Mouse (Mus musculus) c-Kit-positive CD71-positive TER-119-positive erythroid progenitor cells, embryonic 14.5 days (primary cell): ENCODE data around the gene Tgm6.
A peak's percentile ranks its signal among the peaks of the same experiment; 100 is the strongest.

ENCODE experiments used
- DNase-seq: peaks from one replicate; pipeline ENCODE4 v3.0.0-alpha.2; 2013; ENCODE audit warnings: low spot score

Gene Tgm6

DNA sequence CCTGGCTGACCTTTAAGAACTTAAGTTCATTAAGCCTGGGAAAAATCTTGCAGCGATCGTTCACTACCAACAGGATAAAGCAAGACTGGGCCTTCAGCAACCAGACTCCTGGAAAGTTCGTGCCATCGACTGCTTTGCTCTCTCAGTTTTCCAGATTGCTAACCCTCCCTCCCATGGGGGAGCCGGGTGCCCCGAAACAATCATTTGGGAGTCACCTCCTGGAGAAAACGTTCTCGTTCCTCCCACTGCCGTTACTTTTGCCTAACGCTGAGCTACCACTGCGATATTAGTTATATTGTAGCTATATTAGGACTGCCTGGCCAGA is 66.1 kb downstream of the Tgm6 start:
- no peak for DNase-seq

DNA sequence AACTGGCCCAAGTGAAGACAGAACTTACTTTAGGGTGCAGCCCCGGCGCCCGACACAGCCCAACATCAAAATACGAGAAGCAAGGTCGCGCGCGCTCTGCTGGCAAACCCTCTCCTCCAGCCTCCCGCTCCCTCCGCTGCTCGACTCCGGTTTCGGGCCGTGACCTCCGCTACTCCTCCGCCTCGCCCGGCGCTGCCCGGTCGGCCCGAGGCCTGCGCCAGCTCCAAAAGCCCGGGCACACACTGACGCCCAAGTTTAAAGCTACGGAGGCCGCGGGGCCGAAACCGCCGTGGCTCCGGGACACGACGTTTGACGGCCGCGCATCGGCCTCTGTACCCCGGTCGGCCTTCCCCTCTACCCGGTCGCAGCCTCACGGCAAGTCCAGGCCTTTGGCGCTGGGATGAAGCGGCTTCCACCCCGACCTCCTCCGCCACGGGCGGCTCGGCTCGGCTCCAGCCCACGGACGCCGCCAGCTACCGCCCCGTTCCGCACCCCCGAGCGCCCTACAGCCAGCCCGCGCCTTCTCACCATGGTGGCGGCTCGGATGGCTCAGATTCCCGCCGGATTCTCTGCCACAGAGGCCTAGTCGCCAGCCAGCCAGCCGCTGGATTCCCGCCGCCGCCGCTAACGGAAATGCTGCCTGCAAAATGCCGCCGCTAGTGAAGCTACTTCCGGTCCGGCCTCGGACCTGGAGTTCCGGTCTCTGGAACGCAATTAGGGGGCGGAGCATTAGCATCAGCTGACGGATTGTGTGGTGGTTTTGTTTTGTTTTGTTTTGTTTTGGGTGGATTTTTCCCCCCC is 66.7 kb downstream of the Tgm6 start, which contains the start of gene Snrpb:
Gene Snrpb (minus strand): TSS at position 698 of the 801 bp plus-strand sequence.
- DNase-seq, result peak; percentile 88

DNA sequence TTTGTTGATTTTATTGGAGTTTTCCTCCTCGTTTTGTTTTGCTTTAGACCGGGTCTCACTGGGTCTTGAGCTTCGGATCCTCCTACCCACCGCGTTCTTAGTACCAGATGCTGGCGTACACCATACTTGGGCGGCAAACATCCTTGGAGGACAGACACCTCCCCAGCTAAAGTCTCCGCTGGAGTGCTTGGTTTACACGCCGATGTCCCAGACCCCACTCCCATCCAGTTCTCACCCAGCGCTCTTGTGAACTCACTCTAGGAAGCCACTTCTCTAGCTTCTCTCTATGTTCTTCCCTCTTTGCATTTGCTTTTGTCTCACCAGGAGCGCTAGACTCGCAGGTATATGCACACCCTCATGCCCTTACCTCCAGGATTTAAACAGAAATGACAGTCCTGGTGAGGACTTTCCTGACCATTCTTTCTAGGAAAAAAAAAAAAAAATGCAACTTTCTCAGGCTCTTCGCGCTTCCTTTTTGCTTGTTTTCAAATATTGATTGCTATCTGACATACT is 67.3 kb downstream of the Tgm6 start:
- DNase-seq, result peak; percentile 7

DNA sequence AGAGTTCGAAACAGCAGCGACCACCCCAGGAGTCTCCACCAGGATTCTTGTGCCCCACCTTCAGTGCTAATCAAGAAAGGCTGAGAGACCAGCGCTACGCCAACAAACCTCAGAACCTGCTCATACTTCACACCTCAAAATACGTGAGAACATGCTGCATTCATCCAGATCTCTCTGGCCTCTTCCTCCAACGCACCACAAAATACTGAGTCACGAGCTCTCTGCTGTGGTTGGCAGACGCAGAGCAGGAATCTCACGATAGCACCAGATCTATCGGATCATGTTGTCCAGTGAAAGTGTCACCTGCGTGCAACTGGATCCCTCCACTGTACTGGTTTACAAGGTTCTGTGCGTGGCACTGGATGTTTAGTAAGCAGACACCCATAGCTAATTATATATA is 76.2 kb downstream of the Tgm6 start:
- no peak for DNase-seq

DNA sequence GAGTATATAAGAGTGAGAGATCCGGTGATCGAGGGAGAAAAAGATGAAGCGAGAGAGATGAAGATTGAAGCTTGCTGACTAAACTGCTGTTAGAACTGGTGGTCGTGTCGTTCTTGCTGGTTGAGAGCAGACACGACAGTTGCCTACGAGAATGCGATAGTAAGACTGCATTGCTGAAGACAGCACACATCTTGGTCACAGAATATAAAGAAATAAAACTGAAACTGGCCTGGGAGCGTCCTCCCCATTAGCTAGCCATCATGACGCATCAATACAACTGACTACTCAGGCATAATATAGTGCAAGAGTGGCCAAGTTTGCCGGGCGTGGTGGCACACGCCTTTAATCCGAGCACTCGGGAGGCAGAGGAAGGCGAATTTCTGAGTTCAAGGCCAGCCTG is 82.7 kb downstream of the Tgm6 start, which contains the start of gene Tmc2:
Gene Tmc2 (plus strand): TSS at position 301 of the 400 bp plus-strand sequence.
- DNase-seq, result no peak

DNA sequence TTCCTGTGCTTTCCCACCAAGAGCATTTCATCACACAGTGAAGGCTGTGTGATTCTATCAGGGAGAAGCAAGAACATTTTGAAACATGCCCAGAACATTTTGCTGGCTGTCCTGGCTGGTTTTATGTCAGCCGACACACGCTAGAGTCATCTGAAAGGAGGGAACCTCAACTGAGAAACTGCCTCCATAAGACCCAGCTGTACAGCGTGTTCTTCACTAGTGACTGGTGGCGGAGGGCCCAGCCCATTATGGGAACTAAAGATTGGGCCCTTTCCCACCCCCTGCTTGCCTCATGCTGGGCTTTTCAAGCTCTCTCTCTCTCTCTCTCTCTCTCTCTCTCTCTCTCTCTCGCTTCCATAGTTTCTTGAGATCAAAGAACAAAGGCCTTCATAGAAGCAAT is 88.7 kb downstream of the Tgm6 start:
- no peak for DNase-seq
